In genomic region chr14:45483361-45483760, GRCm38 (mm10) we compare ENCODE assay signal across 2 mouse cellular contexts. TPM values are rescaled to one million over a fixed set of nuclear protein-coding genes. Genes with fewer than 3 reads are reported as not detected.
"Had no signal": no experiment of that assay in that cellular context is flagged by ENCODE, and none has a peak within 500 bp of the region (broad histone marks: within the 10 kb centered on the region; RNA-seq: fewer than 3 reads in every experiment).

No protein-coding gene starts in this region.

RNA-seq across cellular contexts. Expression of gene Fermt2, which starts 46.6 kb away (rescaled TPM):
- total RNA-seq: hematopoietic stem cell, adult 5-6 weeks had no signal
- polyA plus RNA-seq: inflammation-experienced regulatory T-cells, adult 6 months had no signal
